Mouse (Mus musculus): ENCODE results near the gene Paqr5. TPM values are rescaled to one million over a fixed set of nuclear protein-coding genes. Genes with fewer than 3 reads are reported as not detected.

The Paqr5 gene
- total RNA-seq, 1 experiment from 2014 or later, result 0.23 TPM

DNA sequence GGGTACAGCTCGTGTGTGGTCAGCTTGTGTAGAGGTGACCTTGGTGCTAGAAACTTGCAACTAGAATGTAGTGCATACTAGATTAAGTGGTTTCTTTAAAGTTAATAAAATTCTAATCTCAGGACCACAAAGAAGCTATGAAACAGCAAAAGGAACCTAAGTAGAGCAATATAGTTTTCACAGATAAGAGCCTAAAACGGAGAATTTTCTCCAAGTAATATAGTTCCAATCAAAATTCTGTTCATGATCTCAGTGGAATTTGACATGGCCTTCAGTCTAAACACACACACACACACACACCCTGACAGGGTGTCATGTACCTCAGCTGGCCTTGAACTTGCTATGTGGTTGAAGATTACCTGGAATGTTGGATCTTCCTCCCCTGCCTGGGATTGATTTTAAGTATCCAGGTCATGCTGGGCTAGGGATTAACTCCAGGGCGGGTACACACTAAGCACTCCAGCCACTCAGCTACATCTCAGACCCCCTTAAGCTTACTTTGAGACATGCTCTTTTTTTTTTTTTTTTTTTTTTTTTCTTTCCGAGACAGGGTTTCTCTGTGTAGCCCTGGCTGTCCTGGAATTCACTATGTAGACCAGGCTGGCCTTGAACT lies 111.2 kb downstream of the Paqr5 start:
- ATAC-seq (ENCODE audit: extremely low read depth, insufficient number of reproducible peaks, low FRiP score, poor library complexity, severe bottlenecking), result no peak

DNA sequence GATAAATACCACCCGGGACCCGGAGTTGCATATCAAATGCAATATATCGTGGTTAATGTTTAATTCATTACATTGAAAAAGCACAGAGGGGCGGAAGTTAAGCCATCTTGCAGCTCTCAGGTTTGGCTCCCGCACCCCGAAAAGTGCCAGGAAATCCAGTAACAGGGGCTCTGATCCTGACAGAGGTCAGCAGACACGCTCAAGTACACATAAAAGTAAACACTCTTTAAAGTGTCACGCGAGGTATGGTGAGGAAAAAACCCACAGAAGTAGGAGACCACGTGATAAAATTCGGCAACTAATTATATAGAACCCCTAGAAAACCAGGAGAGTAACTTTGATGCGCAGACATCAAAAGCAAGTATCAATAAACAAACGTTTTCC lies 111.7 kb downstream of the Paqr5 start:
- ATAC-seq (ENCODE audit: extremely low read depth, insufficient number of reproducible peaks, low FRiP score, poor library complexity, severe bottlenecking), result no peak

DNA sequence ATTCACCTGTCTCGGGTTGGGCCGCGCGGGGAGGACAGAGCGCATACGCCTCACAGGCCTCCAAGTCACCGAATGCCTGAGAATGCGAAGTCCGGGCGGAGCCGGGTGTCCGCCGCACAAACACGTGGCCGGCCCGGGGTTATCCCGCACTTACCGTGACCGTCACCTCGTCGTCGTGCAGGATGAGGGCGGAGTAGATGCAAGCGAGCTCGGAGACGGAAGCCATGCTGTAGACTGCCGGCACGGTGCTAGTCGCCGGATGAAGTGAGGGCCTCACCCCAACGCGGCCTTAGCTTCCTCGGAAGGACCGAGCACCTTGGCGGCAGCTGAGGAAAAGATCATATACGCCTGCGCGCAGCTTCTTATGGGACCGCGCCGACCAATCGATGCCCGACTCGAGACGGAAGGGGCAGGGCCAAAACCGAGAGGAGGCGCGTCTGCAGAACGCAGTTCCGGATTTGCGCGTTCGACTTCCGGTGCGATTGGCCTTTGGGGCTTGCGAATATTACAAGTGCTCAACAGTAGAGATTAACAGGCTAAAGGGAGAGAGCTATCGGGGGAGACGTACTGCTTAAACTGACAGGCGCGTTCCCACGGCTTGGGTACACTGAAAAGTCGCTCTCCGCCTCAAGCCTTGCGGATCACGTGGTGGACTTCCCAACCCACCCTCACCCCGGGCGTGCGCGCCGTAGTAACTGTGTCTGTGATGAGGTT lies 112.3 kb downstream of the Paqr5 start, which contains the start of gene Rplp1:
TSS of gene Rplp1 (minus strand) at position 340 of the 714 bp plus-strand sequence.
- peak; percentile 96 for ATAC-seq (ENCODE audit: extremely low read depth, insufficient number of reproducible peaks, low FRiP score, poor library complexity, severe bottlenecking)

DNA sequence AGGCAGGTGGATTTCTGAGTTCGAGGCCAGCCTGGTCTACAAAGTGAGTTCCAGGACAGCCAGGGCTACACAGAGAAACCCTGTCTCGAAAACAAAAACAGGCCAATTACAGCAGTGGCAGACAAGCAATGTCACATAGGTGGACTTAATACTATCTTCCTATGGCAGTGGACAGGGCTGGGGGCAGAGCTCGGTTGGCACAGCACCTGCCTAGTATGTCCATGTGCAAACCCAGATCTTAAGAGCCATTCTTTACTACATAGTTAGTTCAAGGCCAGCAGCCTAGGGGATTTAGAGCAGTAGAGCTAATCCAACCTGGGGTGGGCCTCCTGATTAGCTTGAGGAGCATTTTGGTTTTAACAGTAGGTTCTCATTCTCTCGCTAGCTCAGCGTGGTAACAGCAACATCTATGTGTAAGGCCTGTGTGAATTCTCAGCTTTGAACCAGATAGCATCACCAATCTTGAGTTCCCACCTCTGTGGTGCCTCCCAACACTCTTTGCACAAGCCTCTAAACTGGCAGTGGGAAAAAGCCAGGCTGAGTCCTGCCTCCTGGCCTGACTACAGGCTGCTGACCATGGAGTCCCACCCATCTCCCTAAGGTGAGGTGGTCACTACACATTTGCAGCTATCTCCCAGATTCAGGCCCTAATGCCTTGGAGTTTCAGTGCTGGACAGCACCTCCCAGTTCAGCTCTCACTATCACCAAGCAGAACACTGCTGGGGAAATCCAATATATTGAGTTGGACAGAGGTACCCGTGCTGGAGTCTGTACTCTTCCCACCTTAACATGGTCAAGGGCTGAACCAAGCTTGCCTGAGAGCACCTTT lies 115.1 kb downstream of the Paqr5 start:
- ATAC-seq (ENCODE audit: extremely low read depth, insufficient number of reproducible peaks, low FRiP score, poor library complexity, severe bottlenecking), result no peak

DNA sequence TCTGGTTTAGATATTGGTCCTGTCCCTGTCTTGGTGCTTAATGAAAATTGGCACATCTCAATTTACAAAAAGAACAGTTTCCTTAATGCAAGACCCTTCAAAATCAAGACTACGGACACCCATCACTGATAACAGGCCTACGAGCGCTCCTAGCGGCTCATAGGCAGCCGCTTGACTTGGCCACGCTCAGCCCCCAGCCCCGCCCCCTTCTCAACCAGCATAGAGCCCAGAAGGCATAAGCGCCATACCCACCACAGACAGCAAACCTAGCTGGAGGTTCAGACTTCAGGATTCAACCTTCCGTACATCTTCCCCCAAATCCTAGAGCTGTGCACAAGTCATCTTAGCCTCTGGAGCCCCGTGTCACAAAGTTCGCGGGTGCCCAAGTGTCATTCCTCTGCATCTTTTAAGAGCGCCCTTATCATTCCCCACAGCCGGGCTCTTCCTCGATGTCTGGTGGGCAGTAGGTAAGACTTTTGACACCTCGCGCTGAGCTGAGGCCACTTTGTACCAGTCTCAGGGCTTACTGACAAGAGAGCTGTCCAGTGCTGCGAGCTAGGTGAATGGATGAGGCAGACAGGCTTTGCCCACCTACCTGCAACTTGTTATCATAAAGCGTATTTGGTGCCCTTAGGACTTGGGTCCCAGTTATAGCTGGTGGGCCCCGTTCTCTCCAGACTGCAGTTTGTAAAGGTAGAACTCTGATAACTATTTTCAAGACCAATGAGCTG lies 116.0 kb downstream of the Paqr5 start:
- ATAC-seq (ENCODE audit: extremely low read depth, insufficient number of reproducible peaks, low FRiP score, poor library complexity, severe bottlenecking), result no peak

DNA sequence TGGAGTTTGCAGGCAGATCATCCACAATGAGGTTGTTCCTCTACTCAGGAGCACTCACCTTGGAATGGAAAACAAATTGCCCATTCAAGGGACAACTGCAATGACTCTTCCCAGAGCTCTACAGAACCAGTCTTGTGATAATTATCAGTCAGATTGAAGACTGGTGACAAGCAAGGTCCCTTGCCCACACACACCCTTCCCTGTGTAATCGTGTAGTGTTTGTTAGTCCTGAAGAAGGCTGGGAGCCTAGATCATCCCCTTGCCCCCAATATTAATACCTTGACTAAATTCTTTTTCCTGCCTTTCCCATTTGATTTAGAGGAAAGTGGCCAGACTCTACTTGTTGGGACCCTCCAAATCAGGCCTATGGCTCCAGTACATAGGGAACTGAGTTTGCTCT lies 117.0 kb downstream of the Paqr5 start:
- no peak for ATAC-seq (ENCODE audit: extremely low read depth, insufficient number of reproducible peaks, low FRiP score, poor library complexity, severe bottlenecking)

DNA sequence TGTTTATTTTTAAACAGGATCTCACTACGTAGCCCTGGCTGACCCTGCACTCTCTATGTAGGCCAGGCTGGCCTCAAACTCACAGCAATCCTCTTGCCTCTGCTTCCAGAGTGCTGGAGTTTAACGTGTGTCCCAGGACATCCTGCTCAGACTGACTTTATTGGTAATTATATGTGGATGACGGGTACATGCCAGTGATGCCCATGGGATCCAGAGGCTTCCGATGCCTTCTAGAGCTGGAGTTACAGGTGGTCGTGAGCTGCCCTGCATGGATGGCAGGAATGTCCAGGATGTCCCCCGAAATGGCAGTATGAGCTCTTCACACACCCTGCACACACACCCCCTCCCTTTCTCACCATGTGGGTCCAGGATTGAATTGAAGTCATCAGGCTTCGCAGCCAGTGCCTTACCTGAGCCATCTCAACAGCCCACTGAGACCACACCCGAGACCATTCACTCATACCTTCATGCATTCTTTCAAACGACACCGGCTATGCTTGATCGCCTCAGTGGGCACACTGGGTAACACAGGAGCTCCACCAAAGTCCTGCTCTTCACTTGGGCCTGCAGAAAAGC lies 117.7 kb downstream of the Paqr5 start:
- ATAC-seq (ENCODE audit: extremely low read depth, insufficient number of reproducible peaks, low FRiP score, poor library complexity, severe bottlenecking), result no peak

DNA sequence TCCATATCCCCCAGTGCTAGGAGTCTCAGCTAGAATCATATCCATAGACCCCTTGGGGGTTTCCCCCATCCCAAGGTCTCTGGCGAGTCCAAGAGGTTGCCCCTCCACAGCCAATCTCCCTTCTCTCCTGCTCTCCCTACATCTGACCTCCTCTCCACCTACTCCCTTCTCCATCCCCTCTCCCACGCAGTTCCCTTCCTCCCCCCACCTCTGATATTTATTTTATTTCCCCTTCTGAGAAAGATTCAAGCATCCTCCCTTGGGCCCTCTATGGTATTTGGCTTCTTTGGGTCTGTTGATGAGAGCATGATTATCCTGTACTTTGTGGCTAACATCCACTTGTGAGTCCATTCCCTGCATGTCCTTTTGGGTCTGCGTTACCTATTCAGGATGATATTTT lies 118.3 kb downstream of the Paqr5 start:
- ATAC-seq (ENCODE audit: extremely low read depth, insufficient number of reproducible peaks, low FRiP score, poor library complexity, severe bottlenecking), result no peak

DNA sequence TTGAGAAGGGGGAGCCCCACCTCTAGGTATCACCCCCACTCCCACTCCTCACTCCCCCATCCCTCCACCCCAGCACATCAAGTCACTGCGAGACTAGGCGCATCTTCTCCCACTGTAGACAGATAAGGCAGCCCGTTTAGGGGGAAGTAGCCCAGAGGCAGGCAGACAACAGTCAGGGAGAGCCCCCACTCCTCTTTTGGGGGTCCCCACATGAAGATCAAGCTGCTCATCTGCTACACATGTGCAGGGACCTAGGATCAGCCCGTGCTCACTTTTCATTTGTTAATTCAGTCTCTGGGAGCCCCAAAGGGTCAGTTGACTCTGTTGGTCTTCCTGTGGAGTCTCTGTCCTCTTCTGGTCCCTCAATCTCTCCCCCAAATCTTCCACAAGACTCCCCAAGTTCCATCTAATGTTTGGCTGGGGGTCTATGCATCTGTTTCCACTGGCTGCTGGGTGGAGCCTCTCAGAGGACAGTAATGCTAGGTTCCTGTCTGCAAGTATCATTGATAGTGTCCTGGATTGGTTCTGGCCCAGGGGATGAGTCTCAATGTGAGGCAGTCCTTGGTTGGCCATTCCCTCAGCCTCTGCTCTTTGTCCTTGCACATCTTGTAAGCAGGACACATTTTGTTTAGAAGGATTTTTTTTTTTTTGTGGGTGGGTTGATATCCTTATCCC lies 118.9 kb downstream of the Paqr5 start:
- no peak for ATAC-seq (ENCODE audit: extremely low read depth, insufficient number of reproducible peaks, low FRiP score, poor library complexity, severe bottlenecking)

DNA sequence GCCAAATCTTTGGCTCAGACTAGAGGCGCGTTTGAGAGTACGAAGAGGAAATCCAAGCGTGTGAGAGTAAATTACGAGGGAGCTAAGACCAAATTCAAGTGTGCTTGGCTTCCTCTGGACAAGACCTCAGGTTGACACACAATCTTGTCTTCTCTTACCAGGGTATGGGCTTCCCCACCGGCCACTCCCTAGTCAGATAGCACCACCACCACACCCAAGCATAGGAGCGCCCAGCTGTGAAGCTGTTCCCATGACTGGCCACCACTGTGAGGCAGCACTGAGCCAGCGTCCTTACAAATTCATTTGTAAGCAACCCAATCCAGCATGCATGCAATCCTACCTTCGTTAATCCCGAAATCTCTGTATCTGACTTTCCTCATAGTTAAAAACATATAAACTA lies 119.7 kb downstream of the Paqr5 start:
- peak; percentile 60; the same call in 1 of the 2 replicates for ATAC-seq (ENCODE audit: extremely low read depth, insufficient number of reproducible peaks, low FRiP score, poor library complexity, severe bottlenecking)

DNA sequence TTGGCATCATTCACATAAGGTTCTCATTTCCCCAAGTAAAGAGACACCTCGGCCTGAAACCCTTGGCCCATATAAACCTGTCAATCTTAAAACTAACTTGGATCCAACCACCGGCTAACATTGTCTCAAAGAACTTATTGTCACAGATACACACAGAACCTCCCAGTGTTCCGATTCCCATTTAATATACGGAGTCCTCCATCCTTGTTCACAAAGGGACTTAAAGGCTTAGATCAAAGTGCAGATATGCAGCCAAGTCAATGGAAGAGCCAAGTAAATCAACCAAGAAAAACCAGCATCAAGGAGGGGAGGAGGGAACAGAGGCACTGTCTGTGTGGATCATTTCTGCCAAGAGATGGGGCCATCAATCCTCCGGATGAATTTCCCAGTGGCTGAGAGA lies 121.1 kb downstream of the Paqr5 start:
- ATAC-seq (ENCODE audit: extremely low read depth, insufficient number of reproducible peaks, low FRiP score, poor library complexity, severe bottlenecking), result no peak

DNA sequence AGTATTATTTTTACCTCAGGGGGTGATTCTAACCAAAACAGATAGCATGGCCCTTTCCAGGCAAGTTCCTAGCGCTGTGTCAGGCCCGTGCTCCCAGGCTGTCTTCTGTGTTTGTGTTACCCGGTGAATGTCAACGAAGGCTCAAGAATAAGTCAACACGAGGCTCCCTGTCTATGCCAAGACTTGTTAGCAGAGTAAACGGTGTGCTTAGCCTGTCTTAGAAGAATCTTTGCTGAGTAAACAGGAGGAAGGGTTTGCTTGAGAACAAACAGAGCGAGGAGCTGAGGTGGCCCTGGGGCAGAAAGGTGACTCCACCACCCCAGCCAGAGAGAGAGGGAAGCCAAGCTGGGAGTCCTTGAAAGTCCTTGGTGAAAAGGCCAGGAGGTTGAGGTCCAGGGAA lies 122.5 kb downstream of the Paqr5 start:
- ATAC-seq (ENCODE audit: extremely low read depth, insufficient number of reproducible peaks, low FRiP score, poor library complexity, severe bottlenecking), result no peak

Other genes starting within 250 kb of the Paqr5 start
- 1,424 and 2,460 TPM in 2 replicates for gene Rplp1, start 112.3 kb downstream of the Paqr5 start, total RNA-seq (2017)
- gene Kif23, start 80.1 kb downstream of the Paqr5 start, total RNA-seq (2017), result 186 and 218 TPM in 2 replicates
- 8.7 and 10.8 TPM in 2 replicates for gene Glce, start 95.8 kb upstream of the Paqr5 start, total RNA-seq (2017)